Mouse (Mus musculus) embryonic fibroblast, embryonic 13.5 days (primary cell): ENCODE results near the gene Sik2. TPM values are rescaled to one million over a fixed set of nuclear protein-coding genes. Genes with fewer than 3 reads are reported as not detected.

Experiments
- H3K27ac ChIP-seq: 2 replicates; pipeline ENCODE4 v1.5.1; 2012; ENCODE audit warnings: low read length, control low read depth, inconsistent platforms; ENCODE audit not compliant: insufficient read depth
- H3K4me1 ChIP-seq: 2 replicates; pipeline ENCODE4 v1.6.1; 2011; ENCODE audit warnings: low read length; ENCODE audit not compliant: control insufficient read depth, insufficient read depth
- H3K4me3 ChIP-seq: 2 replicates; pipeline ENCODE4 v1.5.1; 2011; ENCODE audit warnings: mild to moderate bottlenecking, control low read depth, low read length; ENCODE audit not compliant: insufficient read depth
- CTCF ChIP-seq: IDR thresholded peaks from 2 replicates; pipeline ENCODE4 v1.5.1; 2011; ENCODE audit warnings: mild to moderate bottlenecking, control low read depth, low read length, moderate library complexity, borderline replicate concordance; ENCODE audit not compliant: insufficient read depth
- POLR2A ChIP-seq: IDR thresholded peaks from 2 replicates; pipeline ENCODE4 v1.6.1; 2011; ENCODE audit warnings: low read depth, mild to moderate bottlenecking, control low read depth, low read length, moderate library complexity
- polyA plus RNA-seq: library from polyadenylated mRNA; stranded (reverse); fragments of >200 nt; gene quantifications from 2 replicates; pipeline ENCODE4 v1.2.4, GENCODE M21; 2011; ENCODE audit warnings: low read depth; ENCODE audit not compliant: missing spikeins, insufficient read length

The Sik2 gene
- polyA plus RNA-seq, 1 experiment, result 22.1 TPM

DNA sequence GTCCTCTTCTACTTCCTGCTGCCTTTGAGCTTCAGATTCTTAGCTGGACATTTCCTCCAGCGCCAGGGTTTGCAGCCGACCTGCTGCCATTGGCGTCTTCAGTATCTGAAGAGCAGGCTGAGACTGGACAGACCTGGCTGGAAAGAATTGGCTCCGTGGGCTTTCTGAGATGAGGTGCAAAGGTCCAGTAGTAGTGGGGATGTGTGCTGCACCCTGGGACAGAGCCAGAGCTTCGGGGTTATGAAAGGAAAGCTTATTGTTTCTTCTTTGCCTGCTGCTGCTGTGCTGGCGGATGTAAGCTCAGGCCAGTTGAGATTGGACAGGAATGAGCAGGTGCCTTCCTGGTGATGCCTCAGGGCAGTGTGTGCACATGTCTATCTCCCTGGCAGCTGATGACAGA is 134.8 kb downstream of the Sik2 start:
- TF ChIP-seq POLR2A (no peak), CTCF (no peak)
- no peak overlapping the region for H3K27ac ChIP-seq
- no peaks in the 10 kb centered on the region for H3K4me1 ChIP-seq
- H3K4me3 ChIP-seq, result no peak overlapping the region

DNA sequence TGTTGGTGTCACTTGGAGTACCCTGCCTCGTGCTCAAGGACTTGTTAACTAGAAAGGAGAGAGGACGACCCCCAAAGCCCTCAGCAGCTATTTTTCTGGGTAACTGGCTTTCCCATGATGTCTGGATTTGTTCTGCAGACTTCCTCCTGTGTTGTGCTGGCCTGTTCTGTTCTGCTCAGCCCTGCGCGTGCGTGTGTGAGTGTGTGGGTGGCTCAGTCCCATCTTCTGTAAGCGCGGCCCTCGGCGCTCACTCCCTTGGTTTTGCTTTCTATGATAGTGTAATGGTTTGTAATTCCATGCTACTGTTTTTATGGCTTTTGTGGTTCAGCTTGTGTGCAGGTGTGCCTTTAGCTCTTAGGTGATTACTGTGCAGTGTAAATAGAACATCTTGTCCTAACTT is 135.7 kb downstream of the Sik2 start:
- TF ChIP-seq POLR2A (no peak), CTCF (no peak)
- H3K4me1 ChIP-seq, result no peaks in the 10 kb centered on the region
- no peak overlapping the region for H3K4me3 ChIP-seq
- no peak overlapping the region for H3K27ac ChIP-seq

DNA sequence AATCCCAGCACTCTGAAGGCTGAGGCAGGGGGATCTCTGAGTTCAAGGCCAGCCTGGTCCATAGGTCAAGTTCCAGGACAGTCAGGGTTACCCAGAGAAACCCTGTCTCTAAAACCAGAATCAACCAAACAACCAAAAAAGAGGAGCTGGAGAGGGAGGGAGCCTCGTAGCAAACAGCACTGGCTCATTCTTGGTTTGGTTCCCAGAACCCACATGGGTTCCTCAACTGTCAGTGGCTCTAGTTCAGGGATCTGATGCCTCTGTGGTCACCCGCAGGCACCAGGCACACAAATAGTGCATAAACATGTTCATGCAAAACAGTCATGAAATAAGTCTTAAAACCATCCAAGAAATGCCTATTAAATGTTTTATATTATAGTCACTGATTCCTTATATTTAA is 140.7 kb downstream of the Sik2 start:
- H3K4me1 ChIP-seq, result no peaks in the 10 kb centered on the region
- no peak for TF ChIP-seq CTCF
- H3K4me3 ChIP-seq, result no peak overlapping the region
- H3K27ac ChIP-seq, result no peak overlapping the region

- Histone ChIP-seq H3K27ac (no peak overlapping the region), H3K4me3 (no peak overlapping the region), H3K4me1 (no peaks in the 10 kb centered on the region)
- TF ChIP-seq CTCF, result no peak
- no peak for TF ChIP-seq POLR2A
These were observed 141.9 kb downstream of the Sik2 start for GRCm38 (mm10) chr9:50867015-50867414.

DNA sequence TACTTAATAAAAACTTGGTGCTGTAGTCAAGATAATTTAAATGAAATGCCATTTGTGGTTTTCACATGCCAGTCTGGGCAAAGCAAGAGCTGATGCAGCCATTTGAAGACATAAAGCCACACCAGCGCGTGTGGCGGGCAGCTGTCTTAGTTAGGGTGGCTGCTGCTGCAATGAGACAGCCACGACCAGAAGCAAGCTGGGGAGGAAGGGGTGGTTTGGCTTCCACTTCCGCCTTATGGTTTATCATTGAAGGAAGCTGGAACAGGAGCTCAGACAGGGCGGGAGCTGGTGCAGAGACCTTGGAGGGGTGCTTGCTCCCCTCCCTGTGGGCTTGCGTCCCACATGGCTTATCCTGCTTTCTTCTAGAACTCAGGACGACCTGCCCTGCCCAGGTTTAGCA is 143.1 kb downstream of the Sik2 start:
- H3K4me3 ChIP-seq, result no peak overlapping the region

GRCm38 (mm10) chr9:50864877-50865276 is 144.0 kb downstream of the Sik2 start:
- TF ChIP-seq CTCF (no peak), POLR2A (no peak)
- H3K4me1 ChIP-seq, result no peaks in the 10 kb centered on the region
- H3K27ac ChIP-seq, result no peak overlapping the region
- H3K4me3 ChIP-seq, result no peak overlapping the region

More for the DNA sequence above, 143.1 kb downstream of the Sik2 start:
- H3K4me1 ChIP-seq, result no peaks in the 10 kb centered on the region
- no peak for TF ChIP-seq POLR2A
- TF ChIP-seq CTCF, result no peak
- no peak overlapping the region for H3K27ac ChIP-seq

- TF ChIP-seq CTCF (no peak), POLR2A (no peak)
- Histone ChIP-seq H3K27ac (no peak overlapping the region), H3K4me3 (no peak overlapping the region), H3K4me1 (no peaks in the 10 kb centered on the region)
These were observed 145.0 kb downstream of the Sik2 start for GRCm38 (mm10) chr9:50863824-50864223.

DNA sequence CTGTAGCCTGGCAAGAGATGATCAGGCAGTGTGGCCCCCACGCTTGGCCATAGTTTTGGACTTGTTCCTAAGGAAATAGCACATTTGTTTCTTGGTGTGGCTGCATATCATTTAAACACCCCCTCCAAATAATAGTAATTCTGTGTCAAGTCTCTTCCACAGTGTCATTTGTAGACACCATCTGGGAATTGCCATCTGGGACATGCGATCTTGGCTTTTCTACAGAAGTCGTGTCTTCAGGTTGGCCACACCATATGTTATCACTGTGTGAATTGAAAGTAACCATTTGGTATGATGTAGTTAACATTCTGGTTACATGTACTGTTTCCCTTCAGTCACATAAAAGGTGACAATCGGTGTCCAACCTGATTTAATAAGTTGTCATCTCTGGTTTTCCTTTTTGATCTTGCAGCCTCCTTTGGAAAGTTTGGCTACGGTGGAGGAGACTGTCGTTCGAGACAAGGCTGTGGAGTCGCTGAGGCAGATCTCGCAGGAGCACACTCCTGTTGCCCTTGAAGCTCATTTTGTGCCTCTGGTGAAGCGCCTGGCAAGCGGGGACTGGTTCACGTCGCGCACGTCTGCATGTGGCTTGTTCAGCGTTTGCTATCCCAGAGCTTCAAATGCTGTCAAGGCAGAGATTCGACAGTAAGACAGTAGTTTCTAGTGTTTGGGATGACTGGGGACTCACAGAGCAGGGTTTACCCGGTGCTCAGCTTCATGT is 147.6 kb downstream of the Sik2 start:
- Histone ChIP-seq H3K4me1 (peaks cover 2% of the 10 kb centered on the region; the same call in 1 of the 2 replicates), H3K4me3 (no peak overlapping the region), H3K27ac (no peak overlapping the region)
- TF ChIP-seq POLR2A (no peak), CTCF (no peak)

GRCm38 (mm10) chr9:50858681-50859080 is 150.2 kb downstream of the Sik2 start:
- H3K27ac ChIP-seq, result no peak overlapping the region
- peaks cover 6% of the 10 kb centered on the region for H3K4me1 ChIP-seq
- TF ChIP-seq POLR2A, result no peak
- no peak for TF ChIP-seq CTCF
- no peak overlapping the region for H3K4me3 ChIP-seq

GRCm38 (mm10) chr9:50857082-50857641 is 151.7 kb downstream of the Sik2 start:
- Histone ChIP-seq H3K27ac (peak overlapping the region; percentile 30; the same call in 1 of the 2 replicates), H3K4me1 (peaks cover 6% of the 10 kb centered on the region), H3K4me3 (peak overlapping the region; percentile 86)
- no peak for TF ChIP-seq POLR2A
- no peak for TF ChIP-seq CTCF
